Mouse (Mus musculus) heart, postnatal 0 days (tissue): ENCODE measurements around the gene Rbm7.

Source experiments
- CTCF ChIP-seq: IDR thresholded peaks from 2 replicates; pipeline ENCODE4 v1.5.1; 2016; ENCODE audit warnings: antibody characterized with exemption, control low read depth, low read depth
- EP300 ChIP-seq: IDR thresholded peaks from 2 replicates; pipeline ENCODE4 v1.6.1; 2016; ENCODE audit warnings: antibody characterized with exemption, low read depth

DNA sequence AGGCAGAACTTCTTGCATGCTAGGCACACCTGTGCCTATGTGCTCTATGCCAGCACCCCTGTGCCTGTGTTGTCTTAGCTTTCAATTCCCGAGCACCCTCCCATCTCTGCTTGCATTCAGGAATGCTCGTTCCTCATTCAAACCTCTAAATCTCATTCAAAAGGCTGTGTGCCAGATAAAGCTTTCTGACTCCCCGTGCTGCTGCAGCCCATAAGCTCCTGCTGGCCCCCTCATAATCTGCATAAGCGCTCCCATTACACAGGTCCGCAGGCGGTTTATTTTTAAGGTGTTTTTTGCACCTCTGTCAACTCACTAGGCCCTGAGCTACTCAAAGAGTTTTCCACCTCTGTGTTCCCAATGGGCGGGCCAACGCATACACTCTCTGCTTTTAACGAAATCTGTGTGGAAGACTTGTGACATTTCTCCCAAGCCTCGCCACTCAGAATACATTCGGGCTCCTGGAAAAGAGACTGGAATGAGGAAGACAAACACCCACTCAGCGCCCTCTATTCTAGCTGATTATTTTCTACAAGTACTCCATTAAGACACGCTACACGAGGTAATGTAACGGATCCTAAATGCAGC is 22.6 kb downstream of the Rbm7 start:
- TF ChIP-seq CTCF (no peak), EP300 (no peak)
